Mouse (Mus musculus) lung, postnatal 4 days (tissue): ENCODE data around the gene Ric1.
"Not testable (repeated sequence)": the region's sequence is repeated elsewhere in the genome, so short reads cannot be mapped to it uniquely, and the experiment has no call there.

ENCODE experiments used
- DNase-seq, 2 experiments: peaks; one replicate each; pipeline ENCODE4 v3.0.0; 2021

The Ric1 gene

GRCm38 (mm10) chr19:29498842-29499456 lies 23.1 kb upstream of the Ric1 start:
- DNase-seq, result no peak

GRCm38 (mm10) chr19:29500333-29500732 lies 21.7 kb upstream of the Ric1 start:
- DNase-seq, result no peak

GRCm38 (mm10) chr19:29501106-29501505 lies 21.0 kb upstream of the Ric1 start:
- DNase-seq, result peak; percentile 32 to 56

- DNase-seq, result peak; percentile 81 to 89
Measured at GRCm38 (mm10) chr19:29501507-29501906, 20.6 kb upstream of the Ric1 start.

GRCm38 (mm10) chr19:29504131-29504530 lies 18.0 kb upstream of the Ric1 start:
- DNase-seq, result no peak

GRCm38 (mm10) chr19:29505617-29506016 lies 16.5 kb upstream of the Ric1 start:
- peak; percentile 43 to 44 for DNase-seq

GRCm38 (mm10) chr19:29508208-29508607 lies 13.9 kb upstream of the Ric1 start:
- peak in 1 of 2 experiments; percentile 3 for DNase-seq

- peak in 1 of 2 experiments; percentile 3 for DNase-seq
Measured at GRCm38 (mm10) chr19:29509857-29510256, 12.2 kb upstream of the Ric1 start.

- DNase-seq, result peak in 1 of 2 experiments; percentile 3
Measured at GRCm38 (mm10) chr19:29511826-29512225, 10.3 kb upstream of the Ric1 start.

- no peak for DNase-seq
Measured at GRCm38 (mm10) chr19:29513111-29513766, 8.8 kb upstream of the Ric1 start.

- no peak for DNase-seq
Measured at GRCm38 (mm10) chr19:29514130-29514529, 8.0 kb upstream of the Ric1 start.

GRCm38 (mm10) chr19:29515386-29515785 lies 6.7 kb upstream of the Ric1 start:
- no peak for DNase-seq

GRCm38 (mm10) chr19:29515991-29516390 lies 6.1 kb upstream of the Ric1 start:
- DNase-seq, result no peak

- no peak for DNase-seq
Measured at GRCm38 (mm10) chr19:29518409-29518808, 3.7 kb upstream of the Ric1 start.

GRCm38 (mm10) chr19:29518922-29519321 lies 3.2 kb upstream of the Ric1 start:
- DNase-seq, result no peak

- DNase-seq, result no peak
Measured at GRCm38 (mm10) chr19:29520996-29521560, 1.0 kb upstream of the Ric1 start.

- peak; percentile 70 to 71 for DNase-seq
Measured at GRCm38 (mm10) chr19:29522445-29523229, 555 bp downstream of the Ric1 start.

GRCm38 (mm10) chr19:29523230-29523582 lies 1.1 kb downstream of the Ric1 start:
- DNase-seq, result no peak

GRCm38 (mm10) chr19:29523701-29524100 lies 1.6 kb downstream of the Ric1 start:
- DNase-seq, result no peak

- DNase-seq, result peak in 1 of 2 experiments; percentile 44
Measured at GRCm38 (mm10) chr19:29524614-29525013, 2.5 kb downstream of the Ric1 start.

- DNase-seq, result not testable (repeated sequence)
Measured at GRCm38 (mm10) chr19:29525588-29525987, 3.5 kb downstream of the Ric1 start.

- DNase-seq, result no peak
Measured at GRCm38 (mm10) chr19:29526837-29527236, 4.8 kb downstream of the Ric1 start.

- DNase-seq, result no peak
Measured at GRCm38 (mm10) chr19:29527299-29527698, 5.2 kb downstream of the Ric1 start.

GRCm38 (mm10) chr19:29528568-29528967 lies 6.5 kb downstream of the Ric1 start:
- no peak for DNase-seq
